Comparison of ENCODE assay signal across 8 mouse cellular contexts in genomic region chr6:28877945-28878666, GRCm38 (mm10). TPM values are rescaled to one million over a fixed set of nuclear protein-coding genes. Genes with fewer than 3 reads are reported as not detected.
DNase-seq lines count a peak whose midpoint lies in the region; ATAC-seq and TF ChIP-seq lines count a peak whose summit lies in the region.

No protein-coding gene starts in this region.

- H3K9ac ChIP-seq in kidney, embryonic 16.5 days (replicated peaks; ENCODE audit: low read length), result no peak overlapping the region
- H3K9ac ChIP-seq in intestine, postnatal 0 days (ENCODE audit: low read depth, low read length), result no peak overlapping the region

- peaks cover 15% of the 10 kb centered on the region for H3K4me1 ChIP-seq in kidney, embryonic 16.5 days (ENCODE audit: insufficient read depth, low read length)
- peaks cover 6% of the 10 kb centered on the region for H3K4me1 ChIP-seq in intestine, postnatal 0 days (replicated peaks; ENCODE audit: control insufficient read depth, insufficient read depth, low read length)

- TF ChIP-seq CTCF in intestine, postnatal 0 days (IDR thresholded peaks at IDR 0.05; ENCODE audit: low read depth), result no peak

- H3K4me2 ChIP-seq in kidney, embryonic 16.5 days (replicated peaks; ENCODE audit: low read depth, low read length), result no peak overlapping the region
- H3K4me2 ChIP-seq in intestine, postnatal 0 days (replicated peaks; ENCODE audit: low read depth), result no peak overlapping the region

- H3K27me3 ChIP-seq in kidney, embryonic 16.5 days (ENCODE audit: insufficient read depth, low read length), result no peaks in the 10 kb centered on the region
- no peaks in the 10 kb centered on the region for H3K27me3 ChIP-seq in intestine, postnatal 0 days (replicated peaks; ENCODE audit: control insufficient read depth, insufficient read depth, low read length)

- peak; percentile 51 for DNase-seq in embryo, embryonic 11 days
- DNase-seq in embryo, embryonic 10 days (ENCODE audit: low spot score), result no peak
- peak; percentile 6 to 8 for DNase-seq in spleen, postnatal 36 days (ENCODE audit: low spot score in 2 of 2)
- no peak for DNase-seq in spleen, postnatal 4 days (ENCODE audit: low spot score in 2 of 2)
- DNase-seq in mesoderm, embryonic 11.5 days (ENCODE audit: low read depth, low spot score), result peak; percentile 45
- no peak for DNase-seq in kidney, adult 18-20 months

- no peaks in the 10 kb centered on the region for H3K9me3 ChIP-seq in kidney, embryonic 16.5 days (ENCODE audit: low read length)
- H3K9me3 ChIP-seq in intestine, postnatal 0 days (ENCODE audit: control insufficient read depth), result no peaks in the 10 kb centered on the region

- peaks cover 12% of the 10 kb centered on the region; the same call in 1 of the 2 replicates for H3K36me3 ChIP-seq in kidney, embryonic 16.5 days (ENCODE audit: insufficient read depth, low read length)
- peaks cover 32% of the 10 kb centered on the region for H3K36me3 ChIP-seq in intestine, postnatal 0 days (ENCODE audit: control insufficient read depth, insufficient read depth)

- H3K4me3 ChIP-seq in kidney, embryonic 16.5 days (ENCODE audit: low read length), result no peak overlapping the region
- H3K4me3 ChIP-seq in intestine, postnatal 0 days (ENCODE audit: low read depth, low read length), result no peak overlapping the region

- H3K27ac ChIP-seq in kidney, embryonic 16.5 days (ENCODE audit: low read length), result no peak overlapping the region
- no peak overlapping the region for H3K27ac ChIP-seq in intestine, postnatal 0 days (ENCODE audit: low read depth, low read length)

- 32% methylated on average over 7 of the region's 7 CpGs for WGBS in kidney, embryonic 16.5 days
- 57% methylated on average over 7 of the region's 7 CpGs for WGBS in intestine, postnatal 0 days

- no peak for ATAC-seq in kidney, embryonic 16.5 days (ENCODE audit: low FRiP score, low TSS enrichment)
- no peak for ATAC-seq in intestine, postnatal 0 days

RNA-seq across cellular contexts. Expression of gene Lrrc4, which starts 46.6 kb away (rescaled TPM):
- 1.6 TPM in 2 replicates for polyA plus RNA-seq in kidney, embryonic 16.5 days (2015; fragmentation: Nextera tagmentation; extraction: Ambion mirVana)
- polyA plus RNA-seq in intestine, postnatal 0 days (2015; fragmentation: Nextera tagmentation; extraction: Ambion mirVana), result 2.8 and 3.2 TPM in 2 replicates

Comparison
In these comparisons a context has a peak if more than half of its experiments do, and no peak if none do; other contexts are left out.
1. DNase-seq: peak in embryo, embryonic 11 days (single experiment), spleen, postnatal 36 days (2 of 2) and mesoderm, embryonic 11.5 days (single experiment); none in embryo, embryonic 10 days (single experiment), spleen, postnatal 4 days (0 of 2) and kidney, adult 18-20 months (single experiment).